Mouse (Mus musculus) liver, adult (tissue): Measurements from ENCODE around the gene Zbtb40.

ENCODE experiments used
- GATA4 ChIP-seq: IDR thresholded peaks from 2 replicates; pipeline ENCODE4 v1.6.1; 2014; ENCODE audit warnings: mild to moderate bottlenecking, low read length; ENCODE audit not compliant: insufficient replicate concordance

Zbtb40 gene

DNA sequence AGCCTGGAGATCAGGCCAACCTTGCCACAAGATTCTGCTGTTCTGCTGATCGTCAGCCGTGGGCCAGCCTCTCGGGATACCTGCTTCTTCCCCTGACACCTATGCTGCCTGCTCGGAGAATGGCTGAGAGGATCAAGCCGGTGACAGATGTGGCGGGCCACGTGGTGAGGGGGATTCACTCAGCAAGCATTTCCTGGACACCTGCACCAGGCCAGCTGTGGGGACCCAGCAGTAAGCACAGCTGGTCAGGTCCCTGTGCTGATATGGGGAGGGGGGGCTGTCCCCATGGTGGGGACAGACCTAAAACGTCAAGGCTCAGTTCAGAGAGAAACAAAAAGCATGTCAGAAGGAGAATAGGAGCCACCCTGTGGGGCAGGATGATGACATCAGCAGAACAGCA, 79.5 kb downstream of the Zbtb40 start:
- no peak for TF ChIP-seq GATA4

DNA sequence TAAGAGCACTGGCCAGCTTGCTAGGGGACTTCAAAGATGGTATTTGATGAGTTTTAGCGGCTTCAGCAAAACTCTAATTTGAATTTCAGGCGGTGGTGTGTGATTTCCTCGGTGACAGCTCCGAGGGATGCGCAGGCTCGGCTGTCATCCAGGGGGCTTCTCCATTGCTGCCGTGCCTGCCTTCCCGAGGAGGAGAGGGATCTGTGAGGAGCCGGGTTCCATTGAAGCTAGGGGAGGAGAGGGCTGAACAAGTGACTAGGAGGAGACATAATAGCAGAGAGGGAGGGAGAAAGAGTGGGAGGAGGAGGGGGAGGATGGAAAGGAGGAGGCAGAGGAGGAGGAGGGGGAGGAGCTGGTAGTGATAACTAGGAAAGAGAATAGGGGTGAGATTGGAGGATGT, 81.1 kb downstream of the Zbtb40 start:
- TF ChIP-seq GATA4, result no peak

DNA sequence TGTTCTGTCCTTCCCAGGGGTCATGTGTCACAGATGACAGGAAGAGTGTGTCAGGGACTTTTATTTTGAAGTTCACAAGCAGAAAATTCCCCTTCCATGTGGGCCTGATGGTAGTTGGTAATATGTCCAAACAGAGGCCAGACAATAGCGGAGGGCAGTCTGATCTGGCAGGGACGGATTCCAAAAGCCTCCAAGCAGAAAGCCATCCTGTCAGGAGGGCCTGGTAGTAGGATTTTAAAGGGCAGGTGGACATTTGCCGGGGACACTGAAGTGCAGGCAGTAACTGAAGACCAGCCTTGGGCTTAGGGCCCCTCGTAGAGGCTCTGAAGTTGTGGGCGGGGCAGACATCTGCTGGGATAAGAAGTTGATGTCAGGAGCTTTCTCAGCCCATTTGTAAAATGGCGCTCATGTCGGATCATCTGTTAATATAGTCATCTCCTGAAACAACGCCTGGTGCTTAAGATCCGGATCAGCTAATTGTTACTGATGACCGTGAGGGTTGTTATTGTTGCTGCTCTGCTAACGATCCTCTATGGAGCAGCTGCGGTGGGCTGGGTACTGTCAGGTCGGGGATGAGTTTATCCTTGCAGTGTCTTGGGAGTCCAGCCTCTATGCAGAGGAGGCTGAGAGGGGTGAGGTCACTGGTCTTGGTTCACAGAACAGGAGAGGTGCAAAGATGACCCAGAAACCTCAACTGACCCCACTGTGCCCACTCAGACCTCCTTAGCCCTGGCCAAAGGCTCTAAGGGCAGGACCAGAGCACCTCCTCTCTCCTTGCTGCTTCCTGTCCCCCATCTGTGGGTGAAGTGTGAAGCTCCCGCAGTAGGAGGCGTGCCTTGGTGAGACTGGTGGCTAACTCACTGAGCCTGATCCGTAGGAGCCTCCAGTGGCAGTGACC, 81.9 kb downstream of the Zbtb40 start:
- no peak for TF ChIP-seq GATA4

DNA sequence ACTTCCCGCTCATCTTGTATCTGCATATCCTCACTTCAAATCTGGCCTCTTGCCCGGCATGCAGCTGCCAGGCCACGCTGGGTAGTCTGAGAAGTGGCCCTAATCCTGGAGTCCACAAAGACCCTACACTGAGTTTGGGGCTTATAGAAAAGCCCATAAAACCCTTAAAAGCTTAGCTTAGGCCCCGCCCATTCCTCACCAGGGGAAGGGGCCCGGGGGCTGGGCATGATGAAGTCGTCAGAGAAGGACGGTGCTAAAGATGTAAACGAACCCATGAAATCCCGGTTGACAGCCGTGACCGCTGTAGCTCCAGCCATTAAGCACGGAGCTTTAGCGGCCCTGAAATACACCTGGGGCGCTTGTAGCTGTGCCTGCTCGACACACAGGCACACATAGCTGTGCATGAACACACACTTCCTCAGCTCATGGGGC, 83.6 kb downstream of the Zbtb40 start:
- TF ChIP-seq GATA4, result no peak

- TF ChIP-seq GATA4, result no peak
Measured at GRCm38 (mm10) chr4:136962447-136962846, 86.2 kb downstream of the Zbtb40 start.

DNA sequence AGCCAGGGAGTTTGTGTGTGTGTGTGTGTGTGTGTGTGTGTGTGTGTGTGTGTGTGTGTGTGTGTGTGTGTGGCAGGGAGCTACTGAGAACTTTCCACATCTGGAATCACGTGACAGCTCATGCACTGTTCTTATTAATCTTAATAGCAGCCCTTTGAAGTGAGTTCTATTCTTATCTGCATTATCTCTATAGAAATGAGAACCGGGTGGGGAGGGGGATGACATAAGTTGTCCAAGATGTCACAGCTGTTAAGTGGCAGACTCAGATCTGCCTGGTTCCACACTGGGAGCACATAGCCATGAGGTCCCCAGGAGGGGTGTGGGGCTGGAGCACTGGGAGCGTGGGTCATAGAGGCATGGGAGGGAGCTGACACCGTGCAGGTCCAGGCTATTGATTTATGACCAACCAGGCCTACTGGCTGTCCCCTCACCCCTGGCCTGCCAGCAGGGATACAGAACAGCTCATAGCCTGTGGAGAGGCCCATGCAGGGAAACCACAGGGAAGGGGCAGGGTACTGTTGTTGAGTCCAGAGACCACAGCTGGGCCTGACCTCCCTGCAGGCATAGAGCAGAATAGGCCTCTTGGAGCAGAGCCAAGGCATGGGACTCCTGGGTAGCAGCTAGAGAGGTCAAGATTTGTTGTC, 86.8 kb downstream of the Zbtb40 start:
- TF ChIP-seq GATA4, result no peak

DNA sequence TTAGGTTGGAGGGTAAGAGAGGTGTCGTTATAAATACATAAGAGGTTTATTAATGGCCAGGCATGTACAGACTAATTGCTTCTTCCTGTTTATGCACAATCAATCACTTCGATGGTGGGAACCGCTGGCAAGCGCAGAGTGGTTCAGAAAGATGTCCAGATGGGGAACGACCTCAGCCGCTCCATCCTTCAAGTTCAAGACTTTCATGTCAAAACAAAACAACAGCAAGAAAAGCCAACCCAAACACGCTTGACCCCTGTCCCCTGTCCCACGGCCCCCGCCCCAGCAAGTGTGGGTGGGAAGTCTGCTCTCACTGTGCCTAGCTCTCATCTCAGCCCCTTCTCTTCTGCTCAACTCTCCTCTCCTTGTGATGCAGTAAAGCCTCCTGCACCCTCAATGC, 88.0 kb downstream of the Zbtb40 start:
- no peak for TF ChIP-seq GATA4

DNA sequence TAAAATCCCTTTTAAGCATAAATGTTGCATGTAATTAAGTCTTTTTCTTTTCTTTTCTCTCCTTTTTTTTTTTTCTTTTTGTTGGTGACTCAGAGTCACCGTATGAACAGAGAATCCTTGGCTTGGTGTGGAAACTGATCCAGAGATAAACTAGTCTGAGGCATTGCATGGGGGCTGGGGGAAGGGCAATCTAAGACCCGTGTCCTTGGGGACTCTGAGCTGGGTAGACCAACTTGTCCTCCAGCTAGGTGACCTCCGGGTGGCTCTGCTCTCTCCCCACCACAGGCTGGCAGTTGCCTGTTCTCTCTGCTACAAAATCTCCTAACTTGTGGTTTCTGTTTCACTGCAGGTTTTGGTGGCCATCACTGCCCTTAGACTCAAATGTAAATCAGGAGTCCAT, 88.5 kb downstream of the Zbtb40 start:
- no peak for TF ChIP-seq GATA4

- TF ChIP-seq GATA4, result no peak
Measured at GRCm38 (mm10) chr4:136956751-136957446, 91.7 kb downstream of the Zbtb40 start, which contains the start of gene Epha8. Gene Epha8 (minus strand): TSS chr4:136956816.

GRCm38 (mm10) chr4:136954562-136954961, 94.0 kb downstream of the Zbtb40 start:
- TF ChIP-seq GATA4, result no peak

- no peak for TF ChIP-seq GATA4
Measured at GRCm38 (mm10) chr4:136949266-136949989, 99.2 kb downstream of the Zbtb40 start.

DNA sequence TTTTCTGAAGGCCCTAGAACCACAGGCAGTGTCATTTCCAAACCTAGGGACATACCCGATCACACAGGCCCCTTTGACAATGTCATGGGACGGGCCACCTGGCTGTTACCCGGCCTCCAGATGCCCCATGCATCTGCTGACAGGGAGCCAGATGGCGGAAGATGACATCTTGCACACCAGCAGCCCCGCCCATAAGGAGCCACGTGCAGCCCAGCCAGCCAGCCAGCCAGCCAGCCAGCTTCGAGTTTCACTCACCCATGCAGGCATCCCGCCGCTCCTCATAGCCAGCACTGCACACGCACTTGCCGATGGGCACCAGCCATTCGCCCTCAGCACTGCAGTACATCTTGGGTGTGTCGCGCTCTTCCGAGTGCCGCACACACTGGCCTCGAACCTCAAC, 103.2 kb downstream of the Zbtb40 start:
- no peak for TF ChIP-seq GATA4

- TF ChIP-seq GATA4, result no peak
Measured at GRCm38 (mm10) chr4:136944558-136945350, 103.8 kb downstream of the Zbtb40 start.

DNA sequence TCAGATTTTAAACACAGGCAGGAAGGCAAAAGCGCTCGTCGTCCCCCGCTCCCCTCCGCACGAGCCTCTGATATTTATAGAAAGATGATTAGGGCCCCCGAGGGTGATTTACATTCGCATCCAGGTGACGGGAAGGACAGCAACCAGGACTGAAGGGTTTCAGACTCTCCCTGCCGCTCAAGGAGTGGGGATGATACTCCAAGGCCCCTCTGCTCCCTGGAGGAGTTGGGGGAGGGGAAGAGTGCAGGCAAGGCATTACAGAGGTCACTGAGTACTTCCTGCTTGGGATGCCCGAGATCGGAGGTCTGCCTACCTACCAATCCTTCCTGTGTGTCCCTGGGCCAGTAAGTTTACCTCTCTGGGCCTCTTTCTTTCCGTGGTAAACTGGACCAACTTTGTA, 105.4 kb downstream of the Zbtb40 start:
- no peak for TF ChIP-seq GATA4

DNA sequence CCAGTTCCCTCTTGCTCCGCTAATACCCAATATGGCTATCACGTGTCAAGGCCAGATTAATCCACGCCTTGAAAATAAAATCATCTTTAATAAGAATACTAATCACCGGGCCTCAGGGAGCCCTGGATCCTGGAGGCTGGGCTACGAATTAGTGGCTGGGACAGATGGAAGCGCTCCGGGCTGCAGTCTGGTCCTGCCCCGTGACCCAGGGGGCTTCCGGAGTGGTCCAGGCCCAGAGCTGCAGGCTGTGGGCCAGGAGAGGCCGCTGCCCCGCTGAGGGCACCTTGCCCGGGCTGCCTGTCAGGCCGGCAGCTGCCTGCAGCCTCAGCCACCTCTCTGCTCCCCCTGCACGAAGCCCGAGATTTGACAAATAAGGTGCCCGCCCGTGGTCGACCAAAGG, 105.8 kb downstream of the Zbtb40 start:
- TF ChIP-seq GATA4, result no peak

DNA sequence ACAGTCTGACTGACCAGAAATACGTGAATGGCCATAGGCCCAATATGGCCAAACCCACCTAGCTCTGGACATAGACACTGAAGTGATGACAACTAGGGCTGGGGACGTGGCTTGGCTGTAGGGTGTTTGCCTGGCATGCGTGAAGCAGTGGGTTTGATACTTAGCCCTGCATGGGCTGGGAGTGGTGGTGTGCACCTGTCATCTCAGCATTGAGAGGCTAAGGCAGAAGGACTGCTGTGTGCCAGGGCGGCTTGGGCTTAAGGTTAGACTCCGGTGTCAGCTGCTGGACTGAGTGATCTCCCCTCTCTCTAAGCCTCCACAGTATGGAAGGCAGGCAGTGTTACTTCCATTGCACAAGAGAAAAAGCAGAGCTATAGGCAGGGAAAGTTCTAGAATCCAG, 110.7 kb downstream of the Zbtb40 start:
- TF ChIP-seq GATA4, result no peak
